In the genomic region with DNA sequence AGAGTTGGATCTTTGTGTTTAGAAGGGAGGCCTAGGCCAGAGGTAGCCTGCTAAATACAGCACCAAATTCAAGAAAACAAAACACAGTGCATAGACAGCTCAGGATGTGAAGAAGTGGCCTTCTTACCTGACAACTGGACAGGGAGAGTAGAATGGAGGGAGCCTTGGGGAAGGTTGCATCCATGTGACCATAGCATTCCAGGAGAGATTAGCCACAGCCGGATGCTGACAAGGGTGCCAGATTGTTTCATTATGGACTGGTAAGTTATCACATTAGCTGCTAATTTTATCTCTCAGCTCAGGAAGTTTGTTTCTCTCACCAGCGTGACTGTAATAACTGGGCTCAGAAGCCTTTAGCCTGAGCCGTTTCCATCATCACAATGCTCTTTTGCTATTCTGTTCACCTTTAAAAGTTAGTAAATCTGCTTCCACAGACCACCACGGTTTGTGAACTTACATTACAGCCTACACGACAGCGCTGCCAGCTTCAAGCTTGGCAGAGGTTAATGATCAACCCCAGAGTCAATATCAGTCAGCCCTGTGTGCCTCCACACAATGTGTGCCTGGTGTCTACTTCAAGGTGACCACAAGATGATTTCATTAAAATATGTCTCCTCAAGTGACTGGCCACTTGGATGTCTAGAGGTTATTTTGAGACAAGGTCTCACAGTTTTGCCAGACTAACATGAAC, we compare ENCODE assay signal across 15 mouse cellular contexts.
DNase-seq lines count a peak whose midpoint lies in the region; ATAC-seq lines count a peak whose summit lies in the region.
"Had no signal": no experiment of that assay in that cellular context is flagged by ENCODE, and none has a peak within 500 bp of the region (broad histone marks: within the 10 kb centered on the region; RNA-seq: fewer than 3 reads in every experiment).

No protein-coding gene starts in this region.

- H3K4me2 ChIP-seq in heart, embryonic 16.5 days (ENCODE audit: low read depth, low read length): no peak overlapping the region
- H3K4me2 ChIP-seq in kidney, embryonic 16.5 days (replicated peaks; ENCODE audit: low read depth, low read length): no peak overlapping the region
- H3K4me2 ChIP-seq: embryonic facial prominence, embryonic 15.5 days; midbrain, embryonic 12.5 days had no signal

- H3K4me3 ChIP-seq in heart, embryonic 10.5 days: no peak overlapping the region
- no peak overlapping the region for H3K4me3 ChIP-seq in heart, embryonic 16.5 days (ENCODE audit: low read length)
- no peak overlapping the region for H3K4me3 ChIP-seq in kidney, embryonic 16.5 days (ENCODE audit: low read length)
- H3K4me3 ChIP-seq: embryonic facial prominence, embryonic 15.5 days; layer of hippocampus, adult 2 months; midbrain, embryonic 12.5 days had no signal

- ATAC-seq in heart, embryonic 16.5 days (replicated peaks; ENCODE audit: extremely low read depth, insufficient read depth, low FRiP score): peak; percentile 73
- peak; percentile 86; the same call in 1 of the 2 replicates for ATAC-seq in kidney, embryonic 16.5 days (ENCODE audit: low FRiP score, low TSS enrichment)
- ATAC-seq: activated CD4-positive, CD25-positive, alpha-beta regulatory T cell, adult 4 months had no signal

- H3K27ac ChIP-seq in heart, embryonic 10.5 days: peak overlapping the region; percentile 72; the same call in 1 of the 2 replicates
- peak overlapping the region; percentile 80 for H3K27ac ChIP-seq in heart, embryonic 16.5 days (ENCODE audit: low read length)
- peak overlapping the region; percentile 59 for H3K27ac ChIP-seq in kidney, embryonic 16.5 days (ENCODE audit: low read length)
- H3K27ac ChIP-seq: embryonic facial prominence, embryonic 15.5 days; layer of hippocampus, adult 2 months; midbrain, embryonic 12.5 days had no signal

- peaks cover 64% of the 10 kb centered on the region for H3K36me3 ChIP-seq in heart, embryonic 10.5 days
- H3K36me3 ChIP-seq in heart, embryonic 16.5 days (ENCODE audit: control insufficient read depth, insufficient read depth): peaks cover 42% of the 10 kb centered on the region
- H3K36me3 ChIP-seq in kidney, embryonic 16.5 days (ENCODE audit: insufficient read depth, low read length): peaks cover 53% of the 10 kb centered on the region
- H3K36me3 ChIP-seq: midbrain, embryonic 12.5 days had no signal

- peaks cover 17% of the 10 kb centered on the region for H3K4me1 ChIP-seq in heart, embryonic 10.5 days
- peaks cover 24% of the 10 kb centered on the region for H3K4me1 ChIP-seq in heart, embryonic 16.5 days (ENCODE audit: control insufficient read depth, insufficient read depth, low read length)
- H3K4me1 ChIP-seq in kidney, embryonic 16.5 days (ENCODE audit: insufficient read depth, low read length): peaks cover 9% of the 10 kb centered on the region; the same call in 1 of the 2 replicates
- H3K4me1 ChIP-seq: embryonic facial prominence, embryonic 15.5 days; midbrain, embryonic 12.5 days had no signal

- WGBS in heart, embryonic 10.5 days: 41% methylated on average over 6 of the region's 6 CpGs
- 32% methylated on average over 6 of the region's 6 CpGs for WGBS in heart, embryonic 16.5 days
- 56% methylated on average over 6 of the region's 6 CpGs for WGBS in kidney, embryonic 16.5 days

- H3K27me3 ChIP-seq in heart, embryonic 10.5 days (ENCODE audit: insufficient read depth, poor library complexity, severe bottlenecking): no peaks in the 10 kb centered on the region
- H3K27me3 ChIP-seq in heart, embryonic 16.5 days (ENCODE audit: control insufficient read depth, insufficient read depth, low read length): no peaks in the 10 kb centered on the region
- no peaks in the 10 kb centered on the region for H3K27me3 ChIP-seq in kidney, embryonic 16.5 days (ENCODE audit: insufficient read depth, low read length)
- H3K27me3 ChIP-seq: embryonic facial prominence, embryonic 15.5 days; midbrain, embryonic 12.5 days had no signal

- no peaks in the 10 kb centered on the region for H3K9me3 ChIP-seq in heart, embryonic 10.5 days
- no peaks in the 10 kb centered on the region for H3K9me3 ChIP-seq in heart, embryonic 16.5 days (replicated peaks; ENCODE audit: control insufficient read depth, low read length)
- H3K9me3 ChIP-seq in kidney, embryonic 16.5 days (ENCODE audit: low read length): no peaks in the 10 kb centered on the region
- H3K9me3 ChIP-seq: embryonic facial prominence, embryonic 15.5 days; G1E; midbrain, embryonic 12.5 days had no signal

- no peak for DNase-seq in heart, embryonic 10.5 days (ENCODE audit: low spot score)
- no peak for DNase-seq in heart, adult 9 months (ENCODE audit: low spot score in 2 of 2)
- DNase-seq in lung, postnatal 36 days: peak; percentile 76
- DNase-seq in left cerebral cortex, adult 8-10 months (ENCODE audit: low spot score in 2 of 2): no peak
- no peak for DNase-seq in layer of hippocampus, adult 8-10 months (ENCODE audit: low spot score in 2 of 2)
- DNase-seq in natural killer cell, adult 2 months (ENCODE audit: low spot score in 2 of 2): no peak
- DNase-seq: cerebellum, postnatal 10 days; right cerebral cortex, postnatal 14 days had no signal

- no peak overlapping the region for H3K9ac ChIP-seq in heart, embryonic 16.5 days (ENCODE audit: low read length)
- no peak overlapping the region for H3K9ac ChIP-seq in kidney, embryonic 16.5 days (replicated peaks; ENCODE audit: low read length)
- H3K9ac ChIP-seq: embryonic facial prominence, embryonic 15.5 days; midbrain, embryonic 12.5 days had no signal
